Mouse (Mus musculus): ENCODE results near the gene Sipa1.

The Sipa1 gene

DNA sequence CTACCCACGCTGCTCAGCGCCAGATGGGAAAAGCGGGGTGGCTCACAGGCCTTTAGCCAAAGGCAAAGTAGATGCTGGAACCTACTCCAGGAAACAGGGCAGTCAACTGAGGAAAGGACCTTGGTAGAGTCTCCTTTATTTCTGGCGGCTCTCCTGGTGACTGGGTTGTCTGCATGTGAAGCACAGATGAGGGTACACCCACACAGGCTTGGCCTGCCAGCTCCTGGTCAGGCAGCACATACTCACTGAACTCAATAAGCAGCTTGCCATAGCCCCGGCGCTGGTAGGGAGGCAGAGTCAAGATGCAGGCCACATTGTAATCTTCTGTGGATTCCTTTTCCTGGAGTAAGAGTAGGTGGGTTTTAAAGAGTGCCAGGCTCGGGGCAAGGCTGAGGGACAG, 58.4 kb downstream of the Sipa1 start:
- DNase-seq (ENCODE audit: low spot score): no peak

DNA sequence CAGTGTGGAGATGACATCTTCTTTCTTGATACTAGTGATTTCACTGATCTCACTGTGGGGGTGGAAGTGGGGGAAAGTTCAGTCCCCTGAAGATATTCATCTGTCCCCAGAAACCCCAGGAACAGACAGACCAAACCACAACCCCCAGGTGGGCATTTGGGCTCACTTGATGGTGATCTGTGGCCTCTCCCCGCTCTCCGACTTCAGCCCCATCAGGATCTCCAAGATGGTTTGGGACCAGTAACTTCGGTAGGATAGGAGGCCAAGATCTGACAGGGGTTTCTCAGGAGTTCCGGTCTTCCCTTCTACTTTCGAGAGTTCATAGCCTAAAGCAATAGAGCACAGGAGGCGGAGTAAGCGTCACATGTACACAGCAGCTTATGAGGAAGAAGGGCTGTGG, 59.8 kb downstream of the Sipa1 start:
- DNase-seq (ENCODE audit: low spot score): no peak

DNA sequence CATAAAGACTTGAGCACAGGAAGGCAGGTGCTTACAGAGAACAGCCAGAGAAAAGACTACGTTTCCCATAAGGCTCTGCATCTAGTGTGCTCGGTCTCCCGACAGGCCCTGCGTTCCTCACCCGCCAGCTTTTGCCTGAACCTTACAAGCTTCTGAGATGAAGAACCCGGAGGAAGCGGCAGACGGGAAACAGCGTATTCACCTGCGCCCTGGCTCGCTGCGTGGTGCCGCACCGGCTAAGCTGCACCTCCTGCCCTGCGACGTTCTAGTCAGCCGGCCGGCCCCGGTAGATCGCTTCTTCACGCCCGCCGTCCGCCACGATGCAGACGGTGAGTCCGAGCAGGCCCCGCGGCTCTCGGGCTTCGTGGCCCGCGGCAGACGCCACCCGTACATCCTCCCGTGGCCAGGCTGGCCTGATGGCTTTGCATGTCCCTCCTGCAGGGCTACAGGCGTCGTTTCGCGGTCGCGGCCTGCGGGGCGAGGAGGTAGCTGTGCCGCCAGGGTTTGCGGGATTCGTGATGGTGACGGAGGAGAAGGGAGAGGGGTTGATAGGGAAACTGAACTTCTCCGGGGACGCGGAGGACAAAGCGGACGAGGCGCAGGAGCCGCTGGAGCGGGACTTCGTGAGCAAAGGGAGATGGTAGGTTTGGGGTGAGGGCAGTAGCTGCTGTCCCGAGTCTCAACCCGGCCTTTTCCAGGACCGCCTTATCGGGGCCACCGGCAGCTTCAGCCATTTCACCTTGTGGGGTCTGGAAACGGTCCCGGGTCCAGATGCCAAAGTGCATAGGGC, 61.6 kb downstream of the Sipa1 start, which contains the start of gene Rnaseh2c:
Gene Rnaseh2c (plus strand): TSS at position 122 of the 790 bp plus-strand sequence.
- DNase-seq (ENCODE audit: low spot score): peak; percentile 74

Data from testis, postnatal 10 days (tissue).